Mouse (Mus musculus): ENCODE measurements around the gene Gm2a. TPM values are rescaled to one million over a fixed set of nuclear protein-coding genes. Genes with fewer than 3 reads are reported as not detected.
A peak's percentile ranks its signal among the peaks of the same experiment; 100 is the strongest.

The Gm2a gene
- total and polyA plus RNA-seq, 3 experiments: 0.19 to 0.52 TPM; not detected in 1

DNA sequence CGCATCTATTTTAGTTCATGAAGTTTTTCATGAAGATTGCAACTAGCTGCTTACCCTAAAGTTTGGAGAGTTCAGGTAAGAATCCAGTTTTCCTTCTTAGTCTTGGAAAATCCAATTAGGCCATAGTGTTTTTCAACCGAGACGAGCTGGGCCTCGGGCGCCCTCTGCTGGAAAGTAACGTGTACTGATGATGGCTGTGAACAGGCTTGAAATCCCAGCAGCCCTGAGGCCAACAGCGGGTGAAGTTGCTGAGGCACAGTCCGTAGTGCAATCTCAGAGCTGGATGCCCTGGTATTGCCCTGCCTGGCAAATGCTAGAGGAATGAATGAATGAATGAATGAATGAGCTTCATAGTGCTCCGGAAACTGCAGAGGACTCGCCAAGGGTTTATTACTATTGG lies 10.9 kb upstream of the Gm2a start (continued):
- no peak for TF ChIP-seq E2F4 (IDR thresholded peaks at IDR 0.05; ENCODE audit: borderline replicate concordance, low read depth, low read length)
- TF ChIP-seq SIN3A (IDR thresholded peaks at IDR 0.05; ENCODE audit: low read length): 0 out of 2 replicates have a peak, but pooled peaks have one; percentile 24
- TF ChIP-seq UBTF (IDR thresholded peaks at IDR 0.05; ENCODE audit: borderline replicate concordance, insufficient read depth, low read depth, low read length): no peak
- no peak for TF ChIP-seq MEF2A (IDR thresholded peaks at IDR 0.05; ENCODE audit: extremely low read depth, insufficient replicate concordance, low read depth, low read length, poor library complexity, severe bottlenecking)
- no peak for TF ChIP-seq MAFK (IDR thresholded peaks at IDR 0.05; ENCODE audit: borderline replicate concordance, low read depth, low read length)
- TF ChIP-seq ETS1 (IDR thresholded peaks at IDR 0.05; ENCODE audit: low read depth, low read length): no peak
- TF ChIP-seq BHLHE40 (IDR thresholded peaks at IDR 0.05; ENCODE audit: borderline replicate concordance, low read depth, low read length): peak; percentile 32; the same call in 1 of the 2 replicates
- TF ChIP-seq CHD1 (IDR thresholded peaks at IDR 0.05; ENCODE audit: low read depth, low read length): no peak
- peak; percentile 94 to 98 (median 97) for TF ChIP-seq CTCF (IDR thresholded peaks at IDR 0.05 in 2 of 3, conservative IDR thresholded peaks at IDR 0.05 in 1 of 3; ENCODE audit: control insufficient read depth in 1 of 3, insufficient read depth in 1 of 3, low read depth in 2 of 3, low read length in 3 of 3, poor library complexity in 1 of 3, severe bottlenecking in 1 of 3)
- TF ChIP-seq ELF1 (IDR thresholded peaks at IDR 0.05; ENCODE audit: low read depth, low read length): no peak
- no peak for TF ChIP-seq NELFE (IDR thresholded peaks at IDR 0.05; ENCODE audit: low read depth, low read length)
- TF ChIP-seq MAZ (IDR thresholded peaks at IDR 0.05; ENCODE audit: low read depth, low read length): 0 out of 2 replicates have a peak, but pooled peaks have one; percentile 41
- no peak for TF ChIP-seq EP300 (IDR thresholded peaks at IDR 0.05; ENCODE audit: low read depth in 1 of 2, low read length in 2 of 2)
- TF ChIP-seq TBP (IDR thresholded peaks at IDR 0.05; ENCODE audit: low read depth, low read length): no peak

DNA sequence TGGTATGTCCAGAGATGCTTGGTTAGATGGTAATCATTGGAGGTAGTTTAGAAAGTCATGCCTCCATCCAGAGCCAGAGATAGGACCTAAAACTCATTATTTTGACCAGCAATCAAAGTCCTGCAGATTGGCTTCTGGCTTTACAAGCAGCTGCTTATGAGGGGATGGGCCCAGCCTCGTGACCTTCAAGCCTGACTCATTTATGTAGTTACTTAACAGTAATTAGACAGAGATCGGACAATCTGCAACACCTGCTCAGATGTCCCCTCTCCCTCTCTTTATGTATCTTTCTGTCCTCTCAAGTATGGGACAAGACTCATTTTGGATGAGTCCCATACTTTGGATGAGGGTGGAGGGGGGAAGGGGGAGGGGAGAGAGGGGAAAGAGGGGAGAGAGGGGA lies 8.0 kb upstream of the Gm2a start:
- TF ChIP-seq GATA1 (IDR thresholded peaks at IDR 0.05; ENCODE audit: low read depth, low read length) (no peak), ETS1 (IDR thresholded peaks at IDR 0.05; ENCODE audit: low read depth, low read length) (no peak), UBTF (IDR thresholded peaks at IDR 0.05; ENCODE audit: borderline replicate concordance, insufficient read depth, low read depth, low read length) (no peak)
- Histone ChIP-seq H3K4me3 (ENCODE audit: control insufficient read depth in 1 of 2, insufficient read depth in 1 of 2, low read depth in 2 of 2, low read length in 2 of 2) (no peak overlapping the region), H3K36me3 (ENCODE audit: control insufficient read depth in 1 of 2, insufficient read depth in 2 of 2, low read length in 2 of 2) (no peaks in the 10 kb centered on the region), H3K9ac (ENCODE audit: control insufficient read depth, low read depth, low read length, poor library complexity, severe bottlenecking) (no peak overlapping the region), H3K27me3 (ENCODE audit: control insufficient read depth in 1 of 2, insufficient read depth in 2 of 2, low read length in 2 of 2) (peaks cover 15 to 32% of the 10 kb centered on the region in 2 experiments), H3K27ac (ENCODE audit: control insufficient read depth, low read depth, low read length) (no peak overlapping the region), H3K9me3 (replicated peaks; ENCODE audit: insufficient read depth, low read length) (no peaks in the 10 kb centered on the region), H3K4me1 (ENCODE audit: control insufficient read depth in 1 of 2, insufficient read depth in 2 of 2, low read length in 2 of 2) (no peaks in the 10 kb centered on the region), H3K79me2 (ENCODE audit: control insufficient read depth, insufficient read depth, low read length, poor library complexity) (no peaks in the 10 kb centered on the region)
- no peak for DNase-seq (ENCODE audit: low read depth, low spot score)

DNA sequence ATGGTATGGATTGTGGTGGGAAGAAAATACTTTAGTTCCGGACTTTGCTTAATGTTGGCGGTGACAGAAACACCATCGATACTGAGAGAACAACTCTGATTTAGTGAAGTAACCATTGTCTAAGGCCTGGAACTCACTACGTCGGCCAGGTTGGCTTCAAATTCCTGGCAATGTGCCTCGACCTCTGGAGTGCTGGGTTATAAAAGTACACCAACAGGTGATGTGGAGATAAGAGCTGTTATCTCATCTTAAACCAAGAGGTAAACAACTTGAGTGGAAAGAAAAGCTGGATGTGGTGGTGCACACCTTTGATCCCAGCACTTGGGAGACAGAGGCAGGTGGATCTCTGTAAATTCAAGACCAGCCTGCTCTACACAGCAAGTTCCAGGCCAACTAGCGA lies 4.8 kb upstream of the Gm2a start:
- Histone ChIP-seq H3K36me3 (ENCODE audit: control insufficient read depth in 1 of 2, insufficient read depth in 2 of 2, low read length in 2 of 2) (peaks cover 0 to 6% of the 10 kb centered on the region in 2 experiments; a peak in 2 of 4 replicates), H3K27me3 (ENCODE audit: control insufficient read depth in 1 of 2, insufficient read depth in 2 of 2, low read length in 2 of 2) (peaks cover 13 to 32% of the 10 kb centered on the region in 2 experiments), H3K27ac (ENCODE audit: control insufficient read depth, low read depth, low read length) (no peak overlapping the region), H3K9ac (ENCODE audit: control insufficient read depth, low read depth, low read length, poor library complexity, severe bottlenecking) (no peak overlapping the region), H3K9me3 (replicated peaks; ENCODE audit: insufficient read depth, low read length) (no peaks in the 10 kb centered on the region), H3K79me2 (ENCODE audit: control insufficient read depth, insufficient read depth, low read length, poor library complexity) (no peaks in the 10 kb centered on the region), H3K4me3 (ENCODE audit: control insufficient read depth in 1 of 2, insufficient read depth in 1 of 2, low read depth in 2 of 2, low read length in 2 of 2) (no peak overlapping the region), H3K4me1 (ENCODE audit: control insufficient read depth in 1 of 2, insufficient read depth in 2 of 2, low read length in 2 of 2) (peaks cover 2% of the 10 kb centered on the region in 2 experiments; a peak in 3 of 4 replicates)
- DNase-seq (ENCODE audit: low read depth, low spot score): no peak
- no peak for TF ChIP-seq TCF12 (IDR thresholded peaks at IDR 0.05; ENCODE audit: low read depth, low read length)
- no peak for TF ChIP-seq EP300 (IDR thresholded peaks at IDR 0.05; ENCODE audit: low read depth in 1 of 2, low read length in 2 of 2)
- TF ChIP-seq E2F4 (IDR thresholded peaks at IDR 0.05; ENCODE audit: borderline replicate concordance, low read depth, low read length): no peak
- TF ChIP-seq KAT2A (conservative IDR thresholded peaks at IDR 0.05; ENCODE audit: low read depth, low read length): no peak
- no peak for TF ChIP-seq NRF1 (IDR thresholded peaks at IDR 0.05; ENCODE audit: insufficient read depth, low read depth, low read length, poor library complexity, severe bottlenecking)
- no peak for TF ChIP-seq BHLHE40 (IDR thresholded peaks at IDR 0.05; ENCODE audit: borderline replicate concordance, low read depth, low read length)
- TF ChIP-seq SIN3A (IDR thresholded peaks at IDR 0.05; ENCODE audit: low read length): no peak
- TF ChIP-seq POLR2AphosphoS5 (IDR thresholded peaks at IDR 0.05; ENCODE audit: borderline replicate concordance, low read depth, low read length): no peak
- TF ChIP-seq MAX (IDR thresholded peaks at IDR 0.05; ENCODE audit: low read length): no peak
- no peak for TF ChIP-seq POLR2A (IDR thresholded peaks at IDR 0.05; ENCODE audit: control insufficient read depth in 1 of 2, insufficient read depth in 1 of 2, low read depth in 1 of 2, low read length in 2 of 2, poor library complexity in 1 of 2)
- TF ChIP-seq RCOR1 (IDR thresholded peaks at IDR 0.05; ENCODE audit: low read depth, low read length): no peak
- TF ChIP-seq ZNF384 (IDR thresholded peaks at IDR 0.05; ENCODE audit: low read depth, low read length): no peak
- no peak for TF ChIP-seq ELF1 (IDR thresholded peaks at IDR 0.05; ENCODE audit: low read depth, low read length)
- no peak for TF ChIP-seq ETS1 (IDR thresholded peaks at IDR 0.05; ENCODE audit: low read depth, low read length)
- no peak for TF ChIP-seq POLR2AphosphoS2 (IDR thresholded peaks at IDR 0.05; ENCODE audit: low read length)
- TF ChIP-seq RAD21 (IDR thresholded peaks at IDR 0.05; ENCODE audit: low read depth, low read length): no peak
- TF ChIP-seq CTCF (IDR thresholded peaks at IDR 0.05 in 2 of 3, conservative IDR thresholded peaks at IDR 0.05 in 1 of 3; ENCODE audit: control insufficient read depth in 1 of 3, insufficient read depth in 1 of 3, low read depth in 2 of 3, low read length in 3 of 3, poor library complexity in 1 of 3, severe bottlenecking in 1 of 3): no peak
- no peak for TF ChIP-seq USF2 (IDR thresholded peaks at IDR 0.05; ENCODE audit: borderline replicate concordance in 1 of 2, insufficient read depth in 1 of 2, low read depth in 1 of 2, low read length in 2 of 2)
- TF ChIP-seq JUND (IDR thresholded peaks at IDR 0.05; ENCODE audit: low read depth, low read length): no peak
